Mouse (Mus musculus): ENCODE results near the gene Mei1.
"Not testable (repeated sequence)": the region's sequence is repeated elsewhere in the genome, so short reads cannot be mapped to it uniquely, and the experiment has no call there.

Mei1 gene

GRCm38 (mm10) chr15:82085606-82086005 is 15.8 kb downstream of the Mei1 start:
- no peak for DNase-seq (ENCODE audit: low spot score)

GRCm38 (mm10) chr15:82086131-82086530 is 16.3 kb downstream of the Mei1 start:
- DNase-seq (ENCODE audit: low spot score) = no peak

- no peak for DNase-seq (ENCODE audit: low spot score)
Observed at GRCm38 (mm10) chr15:82087266-82087665, 17.5 kb downstream of the Mei1 start.

GRCm38 (mm10) chr15:82091061-82091460 is 21.3 kb downstream of the Mei1 start:
- DNase-seq (ENCODE audit: low spot score) = no peak

- no peak for DNase-seq (ENCODE audit: low spot score)
Observed at GRCm38 (mm10) chr15:82106953-82107555, 37.3 kb downstream of the Mei1 start.

GRCm38 (mm10) chr15:82120544-82120943 is 50.7 kb downstream of the Mei1 start:
- DNase-seq (ENCODE audit: low spot score) = no peak

GRCm38 (mm10) chr15:82126690-82127089 is 56.9 kb downstream of the Mei1 start:
- DNase-seq (ENCODE audit: low spot score) = not testable (repeated sequence)

GRCm38 (mm10) chr15:82127426-82128374 is 57.9 kb downstream of the Mei1 start, which contains the start of gene Ccdc134:
Ccdc134 (plus strand) TSS chr15:82127922.
- DNase-seq (ENCODE audit: low spot score) = peak; percentile 95

- DNase-seq (ENCODE audit: low spot score) = no peak
Observed at GRCm38 (mm10) chr15:82128398-82128797, 58.6 kb downstream of the Mei1 start.

- DNase-seq (ENCODE audit: low spot score) = no peak
Observed at GRCm38 (mm10) chr15:82130599-82130998, 60.8 kb downstream of the Mei1 start.

- no peak for DNase-seq (ENCODE audit: low spot score)
Observed at GRCm38 (mm10) chr15:82135372-82135771, 65.6 kb downstream of the Mei1 start.

GRCm38 (mm10) chr15:82138565-82138964 is 68.8 kb downstream of the Mei1 start:
- DNase-seq (ENCODE audit: low spot score) = no peak

- DNase-seq (ENCODE audit: low spot score) = no peak
Observed at GRCm38 (mm10) chr15:82139196-82139595, 69.4 kb downstream of the Mei1 start.

- DNase-seq (ENCODE audit: low spot score) = no peak
Observed at GRCm38 (mm10) chr15:82140355-82140754, 70.6 kb downstream of the Mei1 start.

GRCm38 (mm10) chr15:82144157-82144556 is 74.4 kb downstream of the Mei1 start:
- no peak for DNase-seq (ENCODE audit: low spot score)

- DNase-seq (ENCODE audit: low spot score) = no peak
Observed at GRCm38 (mm10) chr15:82145408-82145807, 75.6 kb downstream of the Mei1 start.

- DNase-seq (ENCODE audit: low spot score) = no peak
Observed at GRCm38 (mm10) chr15:82145851-82146769, 76.3 kb downstream of the Mei1 start.

- DNase-seq (ENCODE audit: low spot score) = peak; percentile 99
Observed at GRCm38 (mm10) chr15:82146770-82147610, 77.2 kb downstream of the Mei1 start, which contains the start of gene Srebf2. Srebf2 (plus strand) TSS chr15:82147181.

- DNase-seq (ENCODE audit: low spot score) = peak; percentile 78
Observed at GRCm38 (mm10) chr15:82147611-82148111, 77.9 kb downstream of the Mei1 start.

GRCm38 (mm10) chr15:82148510-82148911 is 78.7 kb downstream of the Mei1 start:
- DNase-seq (ENCODE audit: low spot score) = no peak

GRCm38 (mm10) chr15:82150042-82150441 is 80.2 kb downstream of the Mei1 start:
- DNase-seq (ENCODE audit: low spot score) = no peak
